ENCODE assay signal across 22 mouse cellular contexts in genomic region chr14:23491359-23491758, GRCm38 (mm10).
DNase-seq lines count a peak whose midpoint lies in the region; ATAC-seq and TF ChIP-seq lines count a peak whose summit lies in the region.
"Had no signal": no experiment of that assay in that cellular context is flagged by ENCODE, and none has a peak within 500 bp of the region (broad histone marks: within the 10 kb centered on the region; RNA-seq: fewer than 3 reads in every experiment).

No protein-coding gene starts in this region.

- H3K4me1 ChIP-seq in embryonic facial prominence, embryonic 14.5 days (ENCODE audit: control insufficient read depth, insufficient read depth, low read length), result peaks cover 27% of the 10 kb centered on the region
- peaks cover 11% of the 10 kb centered on the region; the same call in 1 of the 2 replicates for H3K4me1 ChIP-seq in embryonic facial prominence, embryonic 10.5 days
- H3K4me1 ChIP-seq in kidney, embryonic 16.5 days (ENCODE audit: insufficient read depth, low read length), result 0 out of 2 replicates have a peak, but pooled peaks cover 4% of the 10 kb centered on the region
- no peaks in the 10 kb centered on the region for H3K4me1 ChIP-seq in kidney, postnatal 0 days (replicated peaks; ENCODE audit: insufficient read depth, low read length)
- H3K4me1 ChIP-seq: hindbrain, embryonic 12.5 days; liver, embryonic 12.5 days; neural tube, embryonic 12.5 days had no signal

- no peak for TF ChIP-seq CTCF in kidney, postnatal 0 days (IDR thresholded peaks at IDR 0.05; ENCODE audit: low read depth)

- no peak overlapping the region for H3K4me3 ChIP-seq in embryonic facial prominence, embryonic 14.5 days (ENCODE audit: low read depth, low read length)
- H3K4me3 ChIP-seq in embryonic facial prominence, embryonic 10.5 days, result no peak overlapping the region
- H3K4me3 ChIP-seq in kidney, embryonic 16.5 days (ENCODE audit: low read length), result no peak overlapping the region
- H3K4me3 ChIP-seq in kidney, postnatal 0 days (replicated peaks; ENCODE audit: low read depth, low read length), result no peak overlapping the region
- H3K4me3 ChIP-seq: hindbrain, embryonic 12.5 days; limb, embryonic 13.5 days; liver, embryonic 12.5 days; neural tube, embryonic 12.5 days had no signal

- H3K36me3 ChIP-seq in embryonic facial prominence, embryonic 14.5 days (ENCODE audit: control insufficient read depth, insufficient read depth, low read length), result no peaks in the 10 kb centered on the region
- H3K36me3 ChIP-seq in embryonic facial prominence, embryonic 10.5 days (replicated peaks), result no peaks in the 10 kb centered on the region
- H3K36me3 ChIP-seq in kidney, embryonic 16.5 days (ENCODE audit: insufficient read depth, low read length), result no peaks in the 10 kb centered on the region
- no peaks in the 10 kb centered on the region for H3K36me3 ChIP-seq in kidney, postnatal 0 days (ENCODE audit: insufficient read depth, low read length)
- H3K36me3 ChIP-seq: hindbrain, embryonic 12.5 days; limb, embryonic 13.5 days; liver, embryonic 12.5 days; neural tube, embryonic 12.5 days had no signal

- WGBS in embryonic facial prominence, embryonic 14.5 days, result 35% methylated on average over 2 of the region's 2 CpGs
- 28% methylated on average over 2 of the region's 2 CpGs for WGBS in embryonic facial prominence, embryonic 10.5 days
- 23% methylated on average over 2 of the region's 2 CpGs for WGBS in kidney, embryonic 16.5 days
- 18% methylated on average over 2 of the region's 2 CpGs for WGBS in kidney, postnatal 0 days

- H3K27ac ChIP-seq in embryonic facial prominence, embryonic 14.5 days (replicated peaks; ENCODE audit: low read depth, low read length), result 0 out of 2 replicates have a peak overlapping the region, but pooled peaks have one; percentile 89
- H3K27ac ChIP-seq in embryonic facial prominence, embryonic 10.5 days (replicated peaks), result no peak overlapping the region
- peak overlapping the region; percentile 12; the same call in 1 of the 2 replicates for H3K27ac ChIP-seq in kidney, embryonic 16.5 days (ENCODE audit: low read length)
- H3K27ac ChIP-seq in kidney, postnatal 0 days, result 0 out of 2 replicates have a peak overlapping the region, but pooled peaks have one; percentile 15
- H3K27ac ChIP-seq: hindbrain, embryonic 12.5 days; limb, embryonic 13.5 days; liver, embryonic 12.5 days; neural tube, embryonic 12.5 days had no signal

- no peaks in the 10 kb centered on the region for H3K9me3 ChIP-seq in embryonic facial prominence, embryonic 14.5 days (ENCODE audit: control insufficient read depth, low read length)
- H3K9me3 ChIP-seq in embryonic facial prominence, embryonic 10.5 days, result no peaks in the 10 kb centered on the region
- no peaks in the 10 kb centered on the region for H3K9me3 ChIP-seq in kidney, embryonic 16.5 days (ENCODE audit: low read length)
- no peaks in the 10 kb centered on the region for H3K9me3 ChIP-seq in kidney, postnatal 0 days (replicated peaks; ENCODE audit: low read length)
- H3K9me3 ChIP-seq: hindbrain, embryonic 12.5 days; limb, embryonic 13.5 days; liver, embryonic 12.5 days; neural tube, embryonic 12.5 days had no signal

- DNase-seq in embryonic facial prominence, embryonic 14.5 days (ENCODE audit: low spot score), result no peak
- DNase-seq in embryonic facial prominence, embryonic 10.5 days (ENCODE audit: low spot score), result no peak
- no peak for DNase-seq in kidney, postnatal 25 days
- DNase-seq in kidney, postnatal 0 days (ENCODE audit: low spot score), result peak; percentile 90
- peak; percentile 6 for DNase-seq in lung, postnatal 14 days
- DNase-seq in urinary bladder, postnatal 25 days (ENCODE audit: low spot score), result no peak
- DNase-seq: adrenal gland, adult 2 months; cerebellum, adult 11-12 months; cerebellum, postnatal 14 days; forebrain, postnatal 0 days; gastrocnemius, postnatal 14 days; heart, adult 18-20 months; layer of hippocampus, postnatal 36 days; midbrain, embryonic 14.5 days; retina, postnatal 1 day; thymus, postnatal 14 days had no signal

- H3K27me3 ChIP-seq in embryonic facial prominence, embryonic 14.5 days (replicated peaks; ENCODE audit: control insufficient read depth, insufficient read depth, low read length), result no peaks in the 10 kb centered on the region
- H3K27me3 ChIP-seq in embryonic facial prominence, embryonic 10.5 days (replicated peaks; ENCODE audit: low read depth, poor library complexity, severe bottlenecking), result no peaks in the 10 kb centered on the region
- H3K27me3 ChIP-seq in kidney, embryonic 16.5 days (ENCODE audit: insufficient read depth, low read length), result no peaks in the 10 kb centered on the region
- no peaks in the 10 kb centered on the region for H3K27me3 ChIP-seq in kidney, postnatal 0 days (ENCODE audit: insufficient read depth, low read length)
- H3K27me3 ChIP-seq: hindbrain, embryonic 12.5 days; limb, embryonic 13.5 days; liver, embryonic 12.5 days; neural tube, embryonic 12.5 days had no signal

- no peak overlapping the region for H3K4me2 ChIP-seq in embryonic facial prominence, embryonic 14.5 days (ENCODE audit: low read depth, low read length)
- no peak overlapping the region for H3K4me2 ChIP-seq in kidney, embryonic 16.5 days (replicated peaks; ENCODE audit: low read depth, low read length)
- H3K4me2 ChIP-seq in kidney, postnatal 0 days (ENCODE audit: low read length), result no peak overlapping the region
- H3K4me2 ChIP-seq: hindbrain, embryonic 12.5 days; limb, embryonic 13.5 days; liver, embryonic 12.5 days; neural tube, embryonic 12.5 days had no signal

- H3K9ac ChIP-seq in embryonic facial prominence, embryonic 14.5 days (ENCODE audit: low read depth, low read length), result no peak overlapping the region
- no peak overlapping the region for H3K9ac ChIP-seq in kidney, embryonic 16.5 days (replicated peaks; ENCODE audit: low read length)
- no peak overlapping the region for H3K9ac ChIP-seq in kidney, postnatal 0 days (ENCODE audit: low read depth, low read length)
- H3K9ac ChIP-seq: forebrain, postnatal 0 days; hindbrain, embryonic 12.5 days; limb, embryonic 13.5 days; liver, embryonic 12.5 days; neural tube, embryonic 12.5 days had no signal

- no peak for ATAC-seq in embryonic facial prominence, embryonic 14.5 days (ENCODE audit: low read depth)
- peak; percentile 71 for ATAC-seq in kidney, embryonic 16.5 days (ENCODE audit: low FRiP score, low TSS enrichment)
- no peak; the same call in 1 of the 2 replicates for ATAC-seq in kidney, postnatal 0 days (replicated peaks; ENCODE audit: low FRiP score, low read depth)
- ATAC-seq: forebrain, postnatal 0 days; intestine, postnatal 0 days; liver, embryonic 12.5 days had no signal

Comparison
In these comparisons a context has a peak if more than half of its experiments do, and no peak if none do; other contexts are left out.
1. DNase-seq: peak in kidney, postnatal 0 days (single experiment) and lung, postnatal 14 days (single experiment); none in embryonic facial prominence, embryonic 14.5 days (single experiment), embryonic facial prominence, embryonic 10.5 days (single experiment), kidney, postnatal 25 days (0 of 2) and urinary bladder, postnatal 25 days (single experiment).